Mouse (Mus musculus): Measurements from ENCODE around the gene Camk1g.

DNA sequence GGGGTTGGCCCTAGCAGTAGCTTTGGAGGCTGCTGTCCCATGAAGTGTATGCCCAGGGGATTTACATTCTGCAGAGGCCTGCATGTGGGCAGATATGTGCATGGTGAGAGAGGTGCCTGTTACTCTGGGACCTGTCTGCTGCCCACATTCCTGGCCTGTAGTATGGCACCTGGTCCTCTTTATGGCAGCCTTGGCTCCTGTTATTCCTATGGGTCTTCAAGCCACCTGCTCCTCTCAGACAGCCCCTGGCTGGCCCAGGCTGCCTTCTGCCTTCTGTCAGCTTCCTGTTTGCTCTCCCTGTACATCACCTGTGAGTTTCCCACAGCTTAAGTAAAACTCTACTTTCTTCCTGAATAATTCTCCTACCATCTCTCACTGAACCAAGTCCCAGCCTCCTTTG lies 27.0 kb upstream of the Camk1g start:
- no peak for TF ChIP-seq CTCF (IDR thresholded peaks at IDR 0.05)
- TF ChIP-seq EP300 (IDR thresholded peaks at IDR 0.05; ENCODE audit: insufficient read depth, low read depth, low read length) = no peak

Data from heart, adult 2 months (tissue).